Mouse (Mus musculus) thymus, adult 2 months (tissue): ENCODE results near the gene Ppp2r5c. TPM values are rescaled to one million over a fixed set of nuclear protein-coding genes. Genes with fewer than 3 reads are reported as not detected.

ENCODE experiments used
- DNase-seq: peaks from one replicate; pipeline ENCODE4 v3.0.0; 2021
- H3K27ac ChIP-seq: fragments of 200-500 bp; 2 replicates; pipeline ENCODE4 v1.5.1; 2012; ENCODE audit warnings: low read length, control low read depth; ENCODE audit not compliant: control insufficient read depth, insufficient read depth
- H3K27me3 ChIP-seq: fragments of 200-500 bp; 2 replicates; pipeline ENCODE4 v1.6.1; 2012; ENCODE audit warnings: mild to moderate bottlenecking, low read length, moderate library complexity, mixed read lengths; ENCODE audit not compliant: control insufficient read depth, insufficient read depth
- H3K36me3 ChIP-seq: fragments of 200-500 bp; 2 replicates; pipeline ENCODE4 v1.6.1; 2012; ENCODE audit warnings: mild to moderate bottlenecking, low read length, moderate library complexity; ENCODE audit not compliant: control insufficient read depth, insufficient read depth
- H3K4me1 ChIP-seq: fragments of 200-500 bp; replicated peaks from 2 replicates; pipeline ENCODE4 v1.6.1; 2012; ENCODE audit warnings: low read length; ENCODE audit not compliant: control insufficient read depth, insufficient read depth
- H3K4me3 ChIP-seq: fragments of 200-500 bp; 2 replicates; pipeline ENCODE4 v1.5.1; 2012; ENCODE audit warnings: mild to moderate bottlenecking, low read length, control low read depth, moderate library complexity; ENCODE audit not compliant: control insufficient read depth, insufficient read depth
- CTCF ChIP-seq: fragments of 200-500 bp; IDR thresholded peaks from 2 replicates; pipeline ENCODE4 v1.5.1; 2012; ENCODE audit warnings: mild to moderate bottlenecking, control low read depth, low read length, moderate library complexity, borderline replicate concordance; ENCODE audit not compliant: control insufficient read depth, poor library complexity, insufficient read depth; ENCODE audit errors: extremely low read depth
- POLR2A ChIP-seq: fragments of 200-500 bp; IDR thresholded peaks from 2 replicates; pipeline ENCODE4 v1.6.1; 2012; ENCODE audit warnings: mild to moderate bottlenecking, low read length, control low read depth, moderate library complexity; ENCODE audit not compliant: control insufficient read depth, poor library complexity, insufficient read depth; ENCODE audit errors: extremely low read depth
- WGBS: fragments of 180-500 bp; shearing (Covaris S2); methylation state at CpG from one replicate; pipeline ENCODE4 v1.1.7; 2018; 5-methylcytosine and 5-hydroxymethylcytosine counted together
- polyA plus RNA-seq: library from polyadenylated mRNA; depleted of rRNA; stranded (reverse); fragments of >200 nt; gene quantifications from 2 replicates; pipeline ENCODE4 v1.2.3, GENCODE M21; 2012

Ppp2r5c gene
- polyA plus RNA-seq, 1 experiment, result 83.7 TPM

DNA sequence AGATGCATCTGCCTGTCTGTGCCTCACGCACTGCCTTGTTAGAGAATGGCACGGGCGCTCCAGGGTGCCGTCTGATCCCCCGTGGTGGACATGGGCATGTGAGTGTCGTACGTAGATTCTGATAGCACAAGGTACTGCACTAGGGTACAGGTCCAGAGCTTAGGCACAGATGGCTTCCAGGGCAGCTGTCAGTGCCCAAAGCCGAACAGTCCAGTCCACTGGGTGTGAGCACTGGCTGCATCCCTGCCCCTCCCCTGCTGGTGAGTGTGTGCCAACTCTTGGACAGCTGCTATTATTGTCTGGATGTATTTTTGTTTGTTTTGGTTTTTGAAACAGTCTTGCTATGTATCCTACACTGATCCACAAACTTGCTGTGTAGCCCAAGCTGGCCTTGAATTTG lies 68.8 kb downstream of the Ppp2r5c start:
- H3K27me3 ChIP-seq, result no peaks in the 10 kb centered on the region
- 93% methylated on average over 8 of the region's 8 CpGs for WGBS
- no peak for DNase-seq
- H3K4me3 ChIP-seq, result no peak overlapping the region
- peaks cover 13% of the 10 kb centered on the region for H3K4me1 ChIP-seq
- H3K36me3 ChIP-seq, result no peaks in the 10 kb centered on the region
- H3K27ac ChIP-seq, result no peak overlapping the region
- TF ChIP-seq CTCF (no peak), POLR2A (no peak)

DNA sequence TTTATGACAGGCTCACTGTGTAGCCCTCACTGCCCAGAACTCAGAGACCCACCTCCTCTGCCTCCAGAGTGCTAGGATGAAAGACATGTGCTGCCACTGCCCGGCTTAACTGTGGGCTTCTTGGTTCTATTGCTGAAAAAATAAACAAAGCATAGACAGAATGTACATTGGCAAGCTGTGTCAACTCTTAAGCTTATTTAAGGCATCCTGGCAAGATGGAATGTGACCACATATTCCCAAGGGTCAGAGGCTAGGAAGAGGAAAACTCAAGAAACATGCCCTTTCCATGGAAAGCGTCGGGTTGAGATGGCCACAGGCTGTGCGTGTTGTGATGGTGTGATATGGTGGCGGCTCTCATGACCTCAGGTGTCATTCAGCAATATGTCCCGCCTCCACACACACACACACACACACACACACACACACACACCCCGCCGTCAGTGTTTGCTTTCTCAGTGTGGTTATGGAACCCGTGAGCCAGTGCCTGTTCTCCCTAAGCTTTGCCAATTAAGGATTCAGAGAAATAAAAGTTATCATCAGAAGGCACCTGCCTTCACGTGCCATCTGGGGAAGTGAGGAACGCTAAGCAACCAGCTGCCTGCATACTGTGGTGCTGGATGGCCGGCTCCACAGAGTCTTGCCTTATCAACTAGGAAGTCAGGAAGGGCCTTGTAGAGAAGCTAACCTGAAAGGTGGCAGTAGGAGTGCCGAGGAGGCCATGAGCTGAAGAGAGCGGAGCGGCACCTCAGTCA lies 73.5 kb downstream of the Ppp2r5c start:
- H3K4me3 ChIP-seq, result no peak overlapping the region
- TF ChIP-seq CTCF (no peak), POLR2A (no peak)
- no peak for DNase-seq
- no peaks in the 10 kb centered on the region for H3K27me3 ChIP-seq
- H3K36me3 ChIP-seq, result peaks cover 33% of the 10 kb centered on the region
- 92% methylated on average over 15 of the region's 15 CpGs for WGBS
- no peak overlapping the region for H3K27ac ChIP-seq
- peaks cover 7% of the 10 kb centered on the region for H3K4me1 ChIP-seq

DNA sequence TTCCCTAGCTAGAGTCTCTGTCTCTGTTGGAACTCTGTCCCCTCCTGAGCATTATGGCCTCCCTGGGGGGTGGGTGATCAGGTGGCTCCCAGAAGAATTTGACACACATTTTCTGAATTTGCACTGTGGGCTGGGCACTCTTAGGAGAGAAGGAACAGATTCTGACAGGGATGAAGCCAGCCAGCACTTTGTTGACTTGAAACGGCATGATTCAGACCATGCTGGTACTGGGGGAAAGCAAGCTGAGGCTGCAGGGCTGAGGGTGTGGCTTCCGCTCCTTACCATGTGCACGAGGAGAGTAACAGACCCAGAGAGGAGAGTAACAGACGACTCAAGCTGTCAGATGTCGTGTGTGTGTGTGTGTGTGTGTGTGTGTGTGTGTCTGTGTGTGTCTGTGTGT lies 76.6 kb downstream of the Ppp2r5c start:
- peaks cover 57% of the 10 kb centered on the region for H3K36me3 ChIP-seq
- no peak overlapping the region for H3K27ac ChIP-seq
- H3K4me3 ChIP-seq, result no peak overlapping the region
- WGBS, result 91% methylated on average over 5 of the region's 5 CpGs
- H3K4me1 ChIP-seq, result peaks cover 3% of the 10 kb centered on the region; the same call in 1 of the 2 replicates
- no peaks in the 10 kb centered on the region for H3K27me3 ChIP-seq
- TF ChIP-seq POLR2A (no peak), CTCF (no peak)
- DNase-seq, result no peak

DNA sequence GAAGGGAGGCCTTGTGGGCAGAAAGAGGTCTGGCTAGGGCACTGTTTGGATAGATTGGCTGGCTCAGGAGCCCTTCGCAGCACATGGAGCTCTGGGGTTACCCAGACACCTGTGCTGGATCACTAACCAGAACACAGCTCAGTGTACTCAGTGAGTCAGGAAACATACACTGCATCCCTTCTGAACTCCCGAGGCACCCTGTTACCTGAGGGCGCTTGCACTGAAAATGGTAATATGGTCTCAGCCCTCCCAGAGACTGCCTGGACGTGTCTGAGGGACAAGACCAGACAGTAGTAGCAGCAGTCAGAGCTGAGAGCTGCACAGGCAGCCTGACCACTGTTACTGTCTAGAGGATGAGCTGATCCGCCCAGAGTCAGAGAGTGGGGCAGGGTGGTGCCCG lies 85.8 kb downstream of the Ppp2r5c start:
- WGBS, result 95% methylated on average over 6 of the region's 6 CpGs
- no peaks in the 10 kb centered on the region for H3K4me1 ChIP-seq
- DNase-seq, result no peak
- no peak overlapping the region for H3K4me3 ChIP-seq
- peaks cover 10% of the 10 kb centered on the region for H3K36me3 ChIP-seq
- no peaks in the 10 kb centered on the region for H3K27me3 ChIP-seq
- no peak overlapping the region for H3K27ac ChIP-seq
- TF ChIP-seq POLR2A (no peak), CTCF (no peak)

DNA sequence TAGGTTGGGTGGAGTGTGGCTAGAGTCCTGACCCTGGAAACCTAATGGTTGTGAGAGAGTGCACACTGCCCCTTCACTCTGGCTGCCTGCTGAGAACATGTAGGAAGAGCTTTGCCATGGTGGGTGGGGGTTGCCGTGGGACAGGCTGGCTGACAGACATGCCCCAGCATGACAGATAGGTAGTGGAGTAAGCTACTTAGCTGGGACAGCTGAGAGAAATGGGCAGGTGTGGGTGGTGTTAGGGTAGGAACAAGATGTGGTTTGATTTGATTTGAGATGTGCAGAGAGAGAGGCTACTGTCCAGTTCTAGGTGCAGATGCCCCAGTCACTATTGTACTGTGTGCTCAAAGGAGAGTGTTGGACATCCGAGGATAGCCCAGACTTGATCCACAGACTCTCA lies 86.2 kb downstream of the Ppp2r5c start:
- Histone ChIP-seq H3K4me3 (no peak overlapping the region), H3K4me1 (no peaks in the 10 kb centered on the region), H3K27ac (no peak overlapping the region), H3K27me3 (no peaks in the 10 kb centered on the region), H3K36me3 (peaks cover 6% of the 10 kb centered on the region; the same call in 1 of the 2 replicates)
- TF ChIP-seq CTCF, result no peak
- no peak for TF ChIP-seq POLR2A
- 98% methylated on average over 2 of the region's 2 CpGs for WGBS
- DNase-seq, result no peak

DNA sequence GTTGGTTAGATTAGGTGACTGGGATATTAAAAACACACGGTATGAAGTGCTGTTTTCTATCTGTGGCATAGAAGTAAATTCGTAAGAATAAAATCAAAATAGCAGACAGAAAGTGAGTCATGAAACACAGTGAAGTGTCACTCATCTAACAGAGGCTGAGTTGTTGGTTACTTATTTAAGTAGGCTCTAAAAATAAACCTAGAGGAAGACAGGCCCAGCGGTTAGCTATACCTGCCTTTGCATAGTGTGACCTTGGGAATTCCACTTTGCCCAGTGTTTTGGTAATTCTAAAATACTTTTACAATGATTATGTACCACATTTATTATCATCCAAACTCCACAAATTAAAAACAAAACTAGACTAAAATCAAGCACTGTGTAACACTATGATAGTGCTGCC lies 86.9 kb downstream of the Ppp2r5c start:
- Histone ChIP-seq H3K27me3 (no peaks in the 10 kb centered on the region), H3K4me3 (no peak overlapping the region), H3K27ac (no peak overlapping the region), H3K4me1 (no peaks in the 10 kb centered on the region), H3K36me3 (0 out of 2 replicates have a peak, but pooled peaks cover 5% of the 10 kb centered on the region)
- TF ChIP-seq CTCF (no peak), POLR2A (no peak)
- DNase-seq, result no peak
- WGBS, result 94% methylated on average over 3 of the region's 3 CpGs
